Mouse (Mus musculus) kidney, postnatal 10 days (tissue): ENCODE data around the gene Tmem59l.
"Not testable (repeated sequence)": the region's sequence is repeated elsewhere in the genome, so short reads cannot be mapped to it uniquely, and the experiment has no call there.

Experiments
- DNase-seq: peaks from one replicate; pipeline ENCODE4 v3.0.0; 2021; ENCODE audit warnings: mixed read lengths

Tmem59l gene

DNA sequence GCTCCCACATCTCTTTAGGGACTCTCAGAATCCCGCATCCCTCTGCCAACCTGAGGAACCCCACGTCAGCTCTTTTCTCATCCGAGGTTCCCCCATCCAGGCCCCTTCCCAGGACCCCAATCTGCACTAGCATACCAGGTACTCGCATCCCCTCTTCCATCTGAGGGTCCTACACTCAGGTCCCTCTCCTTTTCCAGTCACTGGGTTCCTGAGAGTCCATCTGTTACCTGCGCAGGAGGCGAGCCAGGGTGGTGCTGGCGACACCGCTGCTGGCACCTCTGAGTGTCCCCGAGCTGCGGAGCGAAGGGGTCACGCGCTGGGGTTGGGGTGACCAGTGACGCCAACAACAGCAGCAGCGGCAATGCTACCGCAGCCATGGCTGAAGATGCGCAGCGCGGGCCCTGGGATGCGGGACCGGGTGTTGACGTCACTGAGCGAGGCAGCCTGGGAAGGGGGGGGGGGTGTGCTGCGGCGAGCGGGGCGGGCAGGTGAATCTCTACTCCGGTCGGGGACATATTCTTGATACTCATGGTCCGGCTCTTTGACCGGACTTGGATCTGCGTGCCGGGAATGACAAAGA, at the start of gene Tmem59l:
Tmem59l (minus strand) TSS at position 418 of the 580 bp plus-strand sequence.
- DNase-seq, result no peak

DNA sequence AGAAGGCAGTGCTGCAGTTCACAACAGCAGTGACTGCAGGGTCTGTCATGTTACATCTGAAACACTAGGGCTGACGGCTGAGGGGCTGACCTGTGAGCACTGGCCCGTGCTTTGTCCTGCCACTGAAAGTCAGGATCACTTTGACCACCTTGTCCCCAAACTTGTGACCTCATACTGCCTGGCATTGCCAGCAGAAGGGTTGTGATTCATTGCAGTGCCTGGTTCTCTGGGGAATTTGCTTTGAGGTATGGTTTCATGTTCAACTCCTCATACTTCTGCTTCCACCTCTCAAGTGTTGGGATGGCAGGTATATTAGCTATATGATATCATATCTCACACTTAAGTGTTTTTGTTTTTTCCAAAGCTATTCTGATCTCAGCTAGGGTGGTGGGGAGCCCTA, 48.5 kb upstream of the Tmem59l start:
- no peak for DNase-seq

DNA sequence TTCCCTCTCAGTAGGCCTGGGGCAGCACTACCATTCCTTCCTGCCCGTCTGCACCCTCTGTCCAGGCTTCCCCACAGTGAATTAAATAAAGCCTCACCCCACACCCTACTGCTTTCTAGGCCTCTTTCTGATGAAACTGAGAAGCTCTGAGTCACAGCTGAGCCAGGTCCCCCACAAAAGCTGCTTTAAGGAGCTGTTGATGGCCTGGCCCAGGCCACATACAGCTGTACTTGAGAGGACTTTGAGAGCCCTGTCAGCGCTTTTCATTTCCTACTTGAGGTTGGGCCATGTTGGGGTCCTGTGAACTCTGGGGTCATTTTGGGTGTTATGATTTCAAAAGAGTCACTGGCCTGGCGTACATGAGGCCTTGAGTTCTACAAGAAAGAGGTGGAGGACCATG, 48.1 kb upstream of the Tmem59l start:
- DNase-seq, result no peak

DNA sequence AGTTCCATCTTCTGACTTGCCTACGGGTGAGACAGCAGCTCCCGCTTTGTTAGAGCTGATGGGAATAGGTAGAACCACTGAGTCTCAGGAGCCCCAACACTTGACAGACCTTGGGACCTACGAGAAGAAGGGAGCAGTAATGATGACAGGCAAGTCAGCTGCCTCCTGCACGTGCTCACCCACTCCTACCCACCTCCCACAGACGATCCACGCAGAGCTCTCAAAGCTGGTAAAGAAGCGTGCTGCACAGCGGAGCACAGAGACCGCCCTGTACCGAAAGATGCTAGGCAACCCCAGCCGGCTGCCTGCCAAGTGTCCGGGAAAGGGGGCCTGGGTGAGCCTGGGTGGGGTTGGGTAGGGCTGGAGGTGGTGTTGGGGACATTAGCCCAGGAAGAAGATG, 47.1 kb upstream of the Tmem59l start:
- DNase-seq, result no peak

DNA sequence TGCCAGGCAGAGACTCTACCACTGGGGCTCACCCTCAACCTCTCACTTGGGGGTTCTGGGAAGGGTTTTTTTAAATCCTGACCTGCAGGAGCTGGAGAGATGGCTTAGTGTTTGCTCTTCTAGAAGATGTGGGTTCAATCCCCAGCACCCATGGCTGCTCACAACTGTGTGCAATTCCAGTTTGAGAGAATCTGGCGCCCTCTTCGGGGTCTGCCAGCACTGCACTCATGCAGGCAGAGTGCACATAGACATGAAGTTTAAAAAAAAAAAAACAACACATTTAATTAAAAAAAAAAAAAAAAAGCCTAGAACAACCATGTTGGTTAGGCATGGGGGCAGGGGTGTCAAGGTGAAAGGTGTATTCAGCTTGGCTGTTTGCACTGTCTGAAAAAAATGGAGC, 43.2 kb upstream of the Tmem59l start:
- DNase-seq, result peak; percentile 37

DNA sequence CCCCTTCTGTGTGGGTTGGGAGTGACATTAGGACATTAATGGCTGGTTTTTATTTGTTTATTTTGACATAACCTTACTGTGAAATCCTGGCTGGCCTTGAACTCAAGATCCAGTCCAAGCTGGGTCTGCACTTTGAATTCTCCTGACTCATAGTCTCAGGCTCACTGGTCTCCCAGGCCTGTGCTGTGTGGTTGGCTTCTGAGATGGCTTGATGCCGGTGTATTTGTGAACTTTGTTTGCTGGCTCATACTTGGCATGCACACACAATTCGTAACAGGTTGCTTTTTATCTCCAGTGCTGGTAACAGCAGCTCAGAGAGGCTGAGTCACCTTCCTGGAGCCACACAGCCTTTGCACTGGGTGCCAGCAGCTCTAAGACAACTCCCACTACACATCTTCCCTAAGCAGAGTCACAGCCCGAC, 42.6 kb upstream of the Tmem59l start:
- DNase-seq, result no peak

DNA sequence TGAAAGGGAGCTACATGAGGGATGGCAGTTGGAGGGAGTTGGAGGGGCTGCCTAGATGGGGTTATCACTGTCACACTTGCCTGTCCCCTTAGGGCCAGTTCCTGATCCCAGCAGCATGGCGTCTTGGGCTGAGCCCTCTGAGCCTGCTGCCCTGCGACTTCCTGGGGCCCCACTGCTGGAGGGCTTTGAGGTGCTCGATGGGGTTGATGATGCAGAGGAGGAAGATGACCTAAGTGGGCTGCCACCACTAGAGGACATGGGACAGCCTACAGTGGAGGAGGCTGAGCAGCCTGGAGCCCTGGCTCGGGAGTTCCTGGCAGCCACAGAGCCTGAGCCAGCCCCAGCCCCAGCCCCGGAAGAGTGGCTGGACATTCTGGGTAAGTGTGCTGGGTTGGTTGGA, 42.1 kb upstream of the Tmem59l start:
- no peak for DNase-seq

DNA sequence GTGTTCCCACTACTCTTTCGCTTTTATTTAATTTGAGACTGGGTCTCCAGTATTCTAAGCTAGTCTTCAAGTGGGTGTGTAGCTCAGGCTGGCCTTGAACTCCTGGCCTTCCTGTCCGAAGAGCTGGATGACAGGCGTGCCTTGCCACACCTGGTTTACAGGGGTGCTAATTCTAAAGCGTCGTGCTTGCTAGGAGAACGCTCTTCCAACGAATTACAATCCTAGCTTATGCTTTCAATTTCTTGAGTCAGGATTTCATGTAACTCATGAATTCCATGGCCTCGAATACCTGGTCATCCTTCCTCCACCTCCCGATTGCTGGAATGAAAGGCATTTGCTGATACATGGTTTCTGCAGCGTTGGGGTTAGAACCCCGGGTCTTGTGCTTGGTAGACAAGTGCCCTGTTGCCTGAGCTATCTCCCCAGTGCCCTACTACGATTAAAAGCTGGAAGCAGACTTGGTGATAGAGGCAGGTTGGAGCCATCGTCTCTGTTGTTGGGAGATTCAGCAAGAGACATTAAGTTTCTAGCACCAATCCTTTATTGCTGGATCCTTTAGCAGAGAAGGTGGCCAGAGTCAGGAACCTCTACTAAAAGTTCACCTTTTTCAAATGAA, 41.1 kb upstream of the Tmem59l start:
- no peak for DNase-seq

DNA sequence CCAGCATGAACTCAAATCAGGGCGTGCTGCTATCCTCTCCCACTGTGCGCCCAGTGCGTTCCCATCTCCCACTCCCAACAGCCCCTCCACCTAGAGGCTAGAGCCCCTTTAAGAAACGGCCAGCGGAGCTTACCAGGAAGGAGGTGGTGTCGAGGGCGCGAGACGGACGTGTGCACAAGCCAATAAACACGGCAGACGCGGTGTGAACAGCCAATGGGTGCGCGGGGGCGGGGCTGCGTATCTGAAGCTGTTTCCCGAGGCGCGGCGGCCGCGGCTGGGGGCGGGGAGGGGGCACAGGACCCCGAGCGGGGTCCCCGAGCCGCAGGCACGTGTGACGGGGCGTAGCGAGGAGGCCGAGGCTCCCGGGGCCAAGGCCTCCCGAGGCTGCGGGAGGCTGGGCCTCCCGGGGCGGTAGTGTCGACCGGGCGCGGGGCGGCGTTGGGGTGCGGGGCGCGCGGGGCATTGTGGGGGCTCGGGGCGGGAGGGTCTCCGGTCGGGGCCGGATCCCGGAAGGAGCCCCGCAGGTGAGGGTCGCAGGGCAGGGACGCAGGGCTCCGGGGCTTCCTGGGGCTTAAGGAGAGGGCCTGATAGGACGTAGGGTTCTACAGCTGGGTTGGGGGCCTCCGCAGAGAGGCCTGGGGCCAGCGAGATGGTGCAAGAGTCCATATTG, 40.5 kb upstream of the Tmem59l start, which contains the start of the genes Fkbp8 and Kxd1:
Fkbp8 (plus strand) TSS at position 213 of the 670 bp plus-strand sequence.
Kxd1 (minus strand) TSS at position 445 of the 670 bp plus-strand sequence.
- DNase-seq, result peak; percentile 98

DNA sequence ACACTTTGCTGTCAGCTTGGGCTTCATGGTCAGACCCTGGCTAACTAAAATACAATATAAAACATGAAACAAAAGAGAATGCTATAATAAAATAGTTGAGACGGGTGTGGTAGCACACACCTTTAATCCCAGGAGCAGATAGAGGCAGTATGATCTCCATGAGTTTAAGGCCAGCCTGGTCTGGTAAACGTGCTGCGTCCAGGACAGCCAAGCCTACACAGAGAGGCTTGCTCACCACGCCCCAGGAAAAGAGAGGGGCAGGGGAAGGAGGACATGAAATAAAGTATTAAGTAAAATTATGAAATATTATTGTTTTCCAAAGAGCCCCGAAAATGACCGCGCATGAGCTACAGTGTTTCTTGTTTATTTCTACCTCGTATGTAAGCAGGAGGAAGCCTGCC, 40.0 kb upstream of the Tmem59l start:
- DNase-seq, result no peak

DNA sequence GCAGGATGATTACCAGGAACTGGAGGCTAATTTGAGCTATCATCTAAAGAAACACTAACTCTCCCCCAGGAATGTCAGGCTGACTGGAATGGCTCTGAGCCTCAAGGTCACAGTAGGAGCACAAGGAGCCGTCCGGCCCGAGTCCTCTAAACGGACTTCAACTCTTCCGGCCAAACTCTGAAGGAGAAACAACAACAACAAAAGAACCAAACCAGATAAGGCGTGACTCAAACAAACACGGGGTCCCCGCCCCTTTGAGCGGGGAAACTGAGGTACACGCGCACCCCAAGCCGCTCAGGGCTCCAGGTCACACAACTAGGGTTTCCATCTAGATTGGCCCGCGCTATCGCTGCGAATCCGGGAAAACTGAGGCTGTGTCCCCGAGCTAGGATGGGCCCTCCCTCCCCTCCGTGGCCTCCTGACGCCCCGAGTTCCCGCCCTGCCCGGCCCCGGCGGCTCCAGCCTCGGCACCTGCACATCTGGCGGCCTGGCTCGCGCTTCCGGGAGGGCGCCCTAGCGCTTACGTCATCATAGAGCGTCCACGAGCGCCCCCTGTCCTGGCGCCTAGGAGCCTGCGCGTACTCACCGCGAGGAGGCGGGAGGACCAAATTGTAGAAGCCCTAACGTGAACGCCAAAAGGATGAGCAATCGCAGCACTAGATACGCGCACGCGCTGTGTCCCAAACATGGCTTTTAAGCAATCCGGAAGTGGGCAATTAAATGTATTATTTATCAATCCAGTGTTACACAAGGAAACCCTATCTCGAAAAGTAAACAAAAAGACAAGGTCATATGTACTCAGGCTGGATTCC, 35.6 kb upstream of the Tmem59l start:
- peak; percentile 97 for DNase-seq

DNA sequence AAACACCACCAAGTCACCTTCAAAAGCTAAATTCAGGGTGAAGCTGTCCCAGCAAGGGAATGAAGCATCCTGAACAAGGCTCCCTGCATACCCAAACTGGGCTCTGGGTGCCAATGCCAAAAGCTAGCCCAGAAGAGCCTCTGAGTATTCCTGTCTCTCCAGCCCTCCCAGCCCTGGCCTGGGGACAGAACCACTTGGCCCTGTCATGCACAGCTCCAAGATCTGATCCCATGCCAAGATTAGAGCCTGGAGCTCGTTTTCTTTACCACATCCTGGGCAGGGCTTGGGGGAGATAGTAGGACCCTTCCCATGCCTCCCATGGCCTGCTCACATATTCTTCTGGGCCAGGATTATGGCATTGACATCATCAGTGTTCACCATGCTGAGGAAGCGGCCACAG, 32.4 kb upstream of the Tmem59l start:
- DNase-seq, result no peak

DNA sequence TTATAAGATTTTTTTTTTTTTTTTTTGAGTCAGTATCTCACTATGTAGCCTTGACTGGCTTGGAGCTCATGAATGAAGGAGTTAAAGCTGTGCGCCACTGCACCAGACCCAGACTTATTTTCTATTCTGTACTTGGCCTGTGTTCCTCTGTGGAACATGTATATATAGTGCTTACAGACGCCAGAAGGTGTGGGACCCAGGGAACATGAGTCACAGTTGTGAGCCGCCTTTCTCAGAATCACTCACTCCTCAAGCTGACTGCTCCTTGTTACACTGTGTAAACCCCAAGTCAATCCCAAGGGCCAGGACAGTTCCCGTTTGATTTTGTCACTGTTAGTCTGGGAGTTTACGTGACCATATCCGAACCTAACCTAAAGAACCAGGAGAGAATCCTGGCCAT, 31.9 kb upstream of the Tmem59l start:
- DNase-seq, result no peak

DNA sequence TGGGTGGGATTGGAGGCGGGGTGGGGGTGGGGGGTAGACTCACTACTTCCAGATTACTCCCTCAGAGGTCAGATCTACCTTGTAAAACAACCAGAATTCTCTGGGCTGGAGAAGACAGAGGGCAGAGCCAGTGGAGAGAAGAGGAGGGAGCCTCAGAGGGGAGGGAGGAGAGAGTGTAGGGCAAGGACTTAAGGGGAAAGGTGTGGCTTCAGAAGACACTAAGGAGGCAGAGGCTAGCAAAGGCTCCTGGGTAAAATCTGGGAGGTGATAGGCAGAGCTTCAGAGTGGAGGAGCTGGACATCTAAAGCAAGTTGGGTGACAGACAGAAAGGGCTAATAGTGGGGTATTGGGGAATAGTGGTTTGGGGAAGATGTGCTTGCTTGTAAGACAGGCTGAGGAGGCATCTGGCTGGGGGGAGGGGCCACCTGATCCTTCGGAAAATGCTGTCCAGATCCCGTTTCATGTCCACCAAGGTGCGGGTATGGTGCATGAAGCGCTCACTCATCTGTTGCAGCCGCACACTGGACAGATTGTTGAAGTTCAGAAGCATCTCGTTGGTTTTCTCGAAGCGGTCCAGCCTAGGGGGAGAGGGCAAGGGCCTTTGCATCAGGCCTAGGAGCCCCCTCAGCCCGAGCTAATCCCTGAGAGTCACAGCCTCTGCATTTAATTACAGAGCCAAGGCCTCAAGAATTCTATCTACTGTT, 30.9 kb upstream of the Tmem59l start:
- no peak for DNase-seq

DNA sequence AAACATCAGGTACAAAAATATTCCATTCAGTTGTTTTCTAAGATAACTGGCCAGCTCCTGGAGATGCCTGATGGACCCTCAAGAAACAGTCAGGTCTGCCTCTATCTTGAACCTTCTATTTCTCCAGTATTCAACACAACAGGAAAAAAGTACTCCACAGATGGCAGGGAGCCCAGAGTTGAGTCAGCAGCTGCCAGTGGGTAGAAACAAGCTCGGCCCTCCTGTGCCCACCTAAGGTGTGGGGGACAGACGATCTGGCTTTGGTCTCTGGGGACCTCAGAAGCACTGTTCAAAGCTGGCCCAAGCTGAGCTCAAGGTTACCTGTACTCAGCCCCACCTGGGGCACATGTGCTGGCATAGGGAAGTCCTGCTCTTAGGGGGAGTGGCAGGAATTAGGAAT, 26.3 kb upstream of the Tmem59l start:
- no peak for DNase-seq

DNA sequence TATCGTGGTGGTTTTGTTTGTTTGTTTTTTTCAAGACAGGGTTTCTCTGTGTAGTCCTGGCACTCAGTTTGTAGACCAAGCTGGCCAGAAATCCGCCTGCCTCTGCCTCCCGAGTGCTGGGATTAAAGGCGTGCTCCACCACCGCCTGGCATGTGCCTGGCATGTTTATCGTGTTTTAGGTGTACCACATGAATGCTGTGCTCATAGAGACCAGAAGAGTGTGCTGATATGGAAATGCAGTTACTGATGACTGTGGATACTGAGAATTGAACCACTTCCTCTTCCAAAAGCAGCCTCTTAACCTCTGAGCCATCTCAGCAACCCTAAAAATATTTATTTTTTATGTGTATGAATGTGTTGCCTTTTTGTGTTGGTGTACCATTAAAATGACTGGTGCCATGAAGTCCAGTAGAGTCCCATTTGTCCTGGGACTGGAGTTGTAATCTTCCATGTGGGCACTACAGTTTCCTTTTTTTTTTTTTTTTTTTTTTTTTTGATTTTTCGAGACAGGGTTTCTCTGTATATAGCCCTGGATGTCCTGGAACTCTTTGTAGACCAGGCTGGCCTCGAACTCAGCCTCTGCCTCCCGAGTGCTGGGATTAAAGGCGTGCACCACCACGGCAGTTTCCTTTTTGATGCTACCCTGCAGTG, 25.2 kb upstream of the Tmem59l start:
- DNase-seq, result no peak

DNA sequence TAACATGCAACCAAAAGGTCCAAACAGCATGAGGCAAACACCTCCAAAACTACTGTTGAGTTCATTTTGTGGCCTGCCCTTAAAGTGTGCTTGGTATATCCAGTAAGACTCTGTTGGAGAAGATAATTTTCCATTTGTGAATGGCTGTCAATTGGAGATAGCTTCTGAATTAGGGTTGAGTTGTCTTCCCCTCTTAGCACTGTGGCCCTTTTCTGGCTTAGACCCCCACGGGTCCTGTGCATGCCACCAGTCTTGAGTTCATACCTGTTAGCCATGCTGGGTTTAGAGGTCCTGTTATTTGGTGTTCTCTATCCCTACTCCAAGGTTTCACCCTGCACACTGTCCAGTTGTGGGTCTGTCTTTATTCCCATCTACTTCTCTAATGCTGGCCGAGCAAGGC, 24.6 kb upstream of the Tmem59l start:
- DNase-seq, result no peak

DNA sequence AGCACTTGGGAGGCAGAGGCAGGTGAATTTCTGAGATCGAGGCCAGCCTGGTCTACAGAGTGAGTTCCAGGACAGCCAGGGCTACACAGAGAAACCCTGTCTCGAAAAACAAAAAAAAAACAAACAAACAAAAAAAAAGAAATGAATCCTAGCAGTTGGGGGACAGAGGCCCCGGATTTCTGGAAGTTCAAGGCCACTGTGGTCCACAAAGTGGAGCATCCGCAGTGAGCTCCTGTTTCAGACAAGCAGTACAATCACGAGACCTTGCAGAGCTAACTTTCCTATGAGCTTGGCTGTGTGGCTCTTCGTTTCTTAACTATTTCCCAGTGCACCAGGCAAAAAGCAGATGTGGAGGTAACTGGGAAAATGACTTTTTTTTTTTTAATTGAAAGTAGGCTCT, 24.0 kb upstream of the Tmem59l start:
- not testable (repeated sequence) for DNase-seq

DNA sequence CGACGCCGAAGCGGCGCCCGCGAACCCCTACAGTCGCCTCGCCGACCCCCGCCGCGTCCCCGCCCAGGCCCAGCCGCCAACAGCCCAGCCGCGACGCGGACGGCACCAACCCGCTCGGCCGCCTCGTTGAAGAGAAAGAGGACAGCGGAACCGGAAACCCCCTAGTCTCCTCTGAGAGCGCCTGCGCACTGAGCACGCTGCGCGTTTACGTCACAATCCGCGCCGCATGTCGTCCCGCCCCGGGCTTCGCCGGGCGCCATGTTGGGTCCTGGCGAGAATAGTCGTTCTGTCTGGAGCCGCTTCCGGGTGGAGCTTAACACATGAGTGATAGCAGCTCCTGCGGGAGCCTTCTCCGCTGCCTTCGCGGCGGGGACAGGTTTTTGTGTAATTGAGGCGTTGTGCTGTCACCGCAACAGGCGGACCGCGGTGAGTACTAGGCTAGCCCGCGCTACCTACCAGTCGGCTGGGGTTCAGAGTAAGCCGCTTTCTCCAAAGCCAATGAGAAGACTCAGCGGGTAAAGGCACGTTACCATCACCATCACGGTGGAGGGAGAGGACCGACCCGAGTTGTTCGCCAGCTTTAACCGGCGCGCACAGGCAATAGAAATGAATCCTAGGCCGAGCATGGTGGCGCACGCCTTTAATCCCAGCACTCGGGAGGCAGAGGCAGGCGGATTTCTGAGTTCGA, 23.2 kb upstream of the Tmem59l start, which contains the start of gene Uba52:
Uba52 (minus strand) TSS at position 574 of the 688 bp plus-strand sequence.
- peak; percentile 98 for DNase-seq

DNA sequence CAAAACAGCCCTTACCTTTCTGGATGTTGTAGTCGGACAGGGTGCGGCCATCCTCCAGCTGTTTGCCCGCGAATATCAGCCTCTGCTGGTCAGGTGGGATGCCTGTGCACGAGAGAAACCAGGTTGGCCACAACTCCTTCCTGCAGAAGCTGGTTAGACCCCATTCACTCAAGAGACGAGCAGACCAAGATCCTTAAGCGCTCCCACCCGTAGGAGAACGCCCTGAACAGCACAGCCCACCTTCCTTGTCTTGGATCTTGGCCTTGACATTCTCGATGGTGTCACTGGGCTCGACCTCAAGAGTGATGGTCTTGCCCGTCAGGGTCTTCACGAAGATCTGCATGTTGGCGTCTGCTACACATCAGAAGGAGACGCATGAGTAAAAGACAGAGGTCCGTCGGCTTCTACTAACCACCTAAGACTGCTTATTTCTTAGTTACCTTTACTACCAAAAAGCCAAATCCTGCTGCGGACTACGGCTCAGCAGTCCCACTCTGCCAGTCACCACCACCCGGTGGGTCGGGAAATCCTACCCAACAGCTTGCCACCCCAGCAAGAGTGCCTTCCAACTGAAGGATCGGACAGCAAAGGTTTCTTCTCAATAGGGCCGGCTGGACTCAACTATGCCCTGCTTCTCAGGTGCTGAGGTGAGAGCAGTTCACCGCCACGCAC, 22.3 kb upstream of the Tmem59l start:
- no peak for DNase-seq

DNA sequence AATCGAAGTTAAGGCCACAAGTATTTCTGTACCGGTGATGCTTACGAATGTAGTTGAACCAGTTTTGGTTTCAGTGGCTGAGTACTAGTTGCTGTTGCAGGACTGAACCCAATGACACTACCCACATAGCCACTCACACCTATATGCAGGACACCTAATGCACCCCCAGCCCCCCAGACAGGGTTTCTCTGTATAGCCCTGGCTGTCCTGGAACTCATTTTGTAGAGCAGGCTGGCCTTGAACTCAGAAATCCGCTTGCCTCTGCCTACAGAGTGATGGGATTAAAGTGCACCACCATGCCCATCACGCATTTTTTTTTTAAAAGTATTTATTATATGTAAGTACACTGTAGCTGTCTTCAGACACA, 19.9 kb upstream of the Tmem59l start:
- no peak for DNase-seq
